Mouse (Mus musculus): Measurements from ENCODE around the gene Zbtb16.

GRCm38 (mm10) chr9:48787906-48788410 is 48.1 kb downstream of the Zbtb16 start:
- TF ChIP-seq TAL1 (IDR thresholded peaks at IDR 0.05; ENCODE audit: low read length), result no peak
- no peak for TF ChIP-seq GATA1 (IDR thresholded peaks at IDR 0.05; ENCODE audit: low read length)
